ENCODE assay signal across 9 mouse cellular contexts in the genomic region with DNA sequence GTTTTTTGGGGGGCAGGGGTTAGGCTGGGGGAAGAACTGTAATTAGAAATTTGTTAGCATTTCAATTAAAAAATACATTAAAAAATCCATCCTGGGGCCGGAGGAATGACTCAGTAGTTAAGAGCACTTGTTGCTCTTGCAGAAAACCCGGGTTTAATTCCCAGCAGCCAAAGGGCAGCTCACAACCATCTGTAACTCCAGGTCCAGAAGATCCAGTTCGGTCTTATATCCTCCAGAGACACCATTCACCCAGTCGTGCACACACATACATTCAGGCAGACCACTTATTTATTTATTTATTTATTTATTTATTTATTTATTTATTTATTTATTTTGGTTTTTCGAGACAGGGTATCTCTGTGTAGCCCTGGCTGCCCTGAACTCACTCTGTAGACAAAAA. TPM values are rescaled to one million over a fixed set of nuclear protein-coding genes. Genes with fewer than 3 reads are reported as not detected.
DNase-seq lines count a peak whose midpoint lies in the region; ATAC-seq and TF ChIP-seq lines count a peak whose summit lies in the region.
"Had no signal": no experiment of that assay in that cellular context is flagged by ENCODE, and none has a peak within 500 bp of the region (broad histone marks: within the 10 kb centered on the region; RNA-seq: fewer than 3 reads in every experiment).

No protein-coding gene starts in this region.

- H3K4me1 ChIP-seq in lung, embryonic 14.5 days (ENCODE audit: insufficient read depth), result peaks cover 4% of the 10 kb centered on the region; the same call in 1 of the 2 replicates
- peaks cover 11% of the 10 kb centered on the region for H3K4me1 ChIP-seq in embryonic facial prominence, embryonic 10.5 days
- peaks cover 6% of the 10 kb centered on the region; the same call in 1 of the 2 replicates for H3K4me1 ChIP-seq in hindbrain, embryonic 14.5 days (replicated peaks; ENCODE audit: control insufficient read depth, insufficient read depth, low read length)
- no peaks in the 10 kb centered on the region for H3K4me1 ChIP-seq in midbrain, postnatal 0 days (ENCODE audit: insufficient read depth, low read length)

- H3K27me3 ChIP-seq in lung, embryonic 14.5 days (ENCODE audit: insufficient read depth, low read length), result no peaks in the 10 kb centered on the region
- H3K27me3 ChIP-seq in embryonic facial prominence, embryonic 10.5 days (replicated peaks; ENCODE audit: low read depth, poor library complexity, severe bottlenecking), result 0 out of 2 replicates have a peak, but pooled peaks cover 4% of the 10 kb centered on the region
- no peaks in the 10 kb centered on the region for H3K27me3 ChIP-seq in hindbrain, embryonic 14.5 days (ENCODE audit: control insufficient read depth, insufficient read depth, low read length)
- no peaks in the 10 kb centered on the region for H3K27me3 ChIP-seq in midbrain, postnatal 0 days (ENCODE audit: insufficient read depth, low read length)

- H3K36me3 ChIP-seq in lung, embryonic 14.5 days (ENCODE audit: insufficient read depth), result no peaks in the 10 kb centered on the region
- H3K36me3 ChIP-seq in embryonic facial prominence, embryonic 10.5 days (replicated peaks), result no peaks in the 10 kb centered on the region
- H3K36me3 ChIP-seq in hindbrain, embryonic 14.5 days (replicated peaks; ENCODE audit: control insufficient read depth, insufficient read depth), result no peaks in the 10 kb centered on the region
- no peaks in the 10 kb centered on the region for H3K36me3 ChIP-seq in midbrain, postnatal 0 days (ENCODE audit: insufficient read depth, low read length)

- no peak for ATAC-seq in lung, embryonic 14.5 days (ENCODE audit: insufficient read depth)
- no peak for ATAC-seq in hindbrain, embryonic 14.5 days (ENCODE audit: low FRiP score)
- 0 out of 2 replicates have a peak, but pooled peaks have one; percentile 3 for ATAC-seq in midbrain, postnatal 0 days (ENCODE audit: low FRiP score)
- ATAC-seq in CD4-positive, CD25-positive, alpha-beta regulatory T cell, adult 4 months, result no peak

- H3K27ac ChIP-seq in lung, embryonic 14.5 days (ENCODE audit: low read depth), result no peak overlapping the region
- H3K27ac ChIP-seq in embryonic facial prominence, embryonic 10.5 days (replicated peaks), result no peak overlapping the region
- H3K27ac ChIP-seq in hindbrain, embryonic 14.5 days, result no peak overlapping the region
- H3K27ac ChIP-seq in midbrain, postnatal 0 days (ENCODE audit: low read depth, low read length), result no peak overlapping the region

- no peak for TF ChIP-seq CTCF in lung, embryonic 14.5 days (IDR thresholded peaks at IDR 0.05; ENCODE audit: low read depth)
- TF ChIP-seq CTCF in midbrain, postnatal 0 days (IDR thresholded peaks at IDR 0.05), result no peak

- 53% methylated on average over 5 of the region's 5 CpGs for WGBS in lung, embryonic 14.5 days
- 60% methylated on average over 5 of the region's 5 CpGs for WGBS in embryonic facial prominence, embryonic 10.5 days
- WGBS in hindbrain, embryonic 14.5 days, result 56% methylated on average over 5 of the region's 5 CpGs
- 57% methylated on average over 5 of the region's 5 CpGs for WGBS in midbrain, postnatal 0 days

- no peak overlapping the region for H3K9ac ChIP-seq in lung, embryonic 14.5 days
- H3K9ac ChIP-seq in hindbrain, embryonic 14.5 days, result no peak overlapping the region
- H3K9ac ChIP-seq in midbrain, postnatal 0 days (replicated peaks; ENCODE audit: low read length, poor library complexity, severe bottlenecking), result no peak overlapping the region

- peak overlapping the region; percentile 81; the same call in 1 of the 2 replicates for H3K4me2 ChIP-seq in lung, embryonic 14.5 days
- H3K4me2 ChIP-seq in hindbrain, embryonic 14.5 days (replicated peaks), result peak overlapping the region; percentile 89
- peak overlapping the region; percentile 67 for H3K4me2 ChIP-seq in midbrain, postnatal 0 days (ENCODE audit: low read depth, low read length, poor library complexity, severe bottlenecking)

- no peak overlapping the region for H3K4me3 ChIP-seq in lung, embryonic 14.5 days (ENCODE audit: low read depth, low read length)
- H3K4me3 ChIP-seq in embryonic facial prominence, embryonic 10.5 days, result peak overlapping the region; percentile 70; the same call in 1 of the 2 replicates
- H3K4me3 ChIP-seq in hindbrain, embryonic 14.5 days (replicated peaks; ENCODE audit: low read length), result peak overlapping the region; percentile 50; the same call in 1 of the 2 replicates
- peak overlapping the region; percentile 54 for H3K4me3 ChIP-seq in midbrain, postnatal 0 days (ENCODE audit: low read depth, low read length)

- no peak for DNase-seq in lung, embryonic 14.5 days
- DNase-seq in lung, postnatal 10 days, result no peak
- no peak for DNase-seq in embryonic facial prominence, embryonic 10.5 days (ENCODE audit: low spot score)
- no peak for DNase-seq in hindbrain, embryonic 14.5 days (ENCODE audit: low spot score)
- DNase-seq in midbrain, postnatal 0 days (ENCODE audit: low spot score), result no peak
- no peak for DNase-seq in B cell, adult 2 months

- no peaks in the 10 kb centered on the region for H3K9me3 ChIP-seq in lung, embryonic 14.5 days (ENCODE audit: low read depth, low read length)
- H3K9me3 ChIP-seq in embryonic facial prominence, embryonic 10.5 days, result no peaks in the 10 kb centered on the region
- no peaks in the 10 kb centered on the region for H3K9me3 ChIP-seq in hindbrain, embryonic 14.5 days (ENCODE audit: control insufficient read depth, low read length)
- no peaks in the 10 kb centered on the region for H3K9me3 ChIP-seq in midbrain, postnatal 0 days (ENCODE audit: low read length)

RNA-seq across cellular contexts. Expression of a gene that starts 1.2 kb away (rescaled TPM):
- 16.0 and 16.2 TPM in 2 replicates for polyA plus RNA-seq in lung, embryonic 14.5 days (2014; fragmentation: Nextera tagmentation; extraction: Ambion mirVana)
- polyA plus RNA-seq in embryonic facial prominence, embryonic 10.5 days (2016; fragmentation: Nextera tagmentation; extraction: Ambion mirVana), result 23.5 and 23.8 TPM in 2 replicates
- 25.6 and 27.4 TPM in 2 replicates for polyA plus RNA-seq in hindbrain, embryonic 14.5 days (2014; fragmentation: Nextera tagmentation; extraction: Ambion mirVana)
- 32.5 and 33.8 TPM in 2 replicates for total RNA-seq in midbrain, postnatal 0 days (2014; rRNA removed)
- 29.4 and 31.1 TPM in 2 replicates for polyA plus RNA-seq in midbrain, postnatal 0 days (2015; fragmentation: Nextera tagmentation; extraction: Ambion mirVana)
- polyA plus RNA-seq in CD4-positive, CD25-positive, alpha-beta regulatory T cell, adult 4 months (2017; shearing (Covaris generic)), result 1 to 10 TPM; 4.1 to 4.4 TPM

RNA-seq across cellular contexts. Expression of a gene that starts 47.3 kb away (rescaled TPM):
- polyA plus RNA-seq in lung, embryonic 14.5 days (2014; fragmentation: Nextera tagmentation; extraction: Ambion mirVana), result not detected in 2 replicates
- not detected in 2 replicates for polyA plus RNA-seq in embryonic facial prominence, embryonic 10.5 days (2016; fragmentation: Nextera tagmentation; extraction: Ambion mirVana)
- not detected in 2 replicates for polyA plus RNA-seq in hindbrain, embryonic 14.5 days (2014; fragmentation: Nextera tagmentation; extraction: Ambion mirVana)
- total RNA-seq in midbrain, postnatal 0 days (2014; rRNA removed), result not detected in 2 replicates
- not detected in 2 replicates for polyA plus RNA-seq in midbrain, postnatal 0 days (2015; fragmentation: Nextera tagmentation; extraction: Ambion mirVana)
- polyA plus RNA-seq in CD4-positive, CD25-positive, alpha-beta regulatory T cell, adult 4 months (2017; shearing (Covaris generic)), result not detected
- total RNA-seq: common myeloid progenitor, adult 5-6 weeks had no signal
- polyA plus RNA-seq: lung, embryonic 16.5 days had no signal

RNA-seq across cellular contexts. Expression of a gene that starts 47.4 kb away (rescaled TPM):
- not detected in 2 replicates for polyA plus RNA-seq in lung, embryonic 14.5 days (2014; fragmentation: Nextera tagmentation; extraction: Ambion mirVana)
- polyA plus RNA-seq in embryonic facial prominence, embryonic 10.5 days (2016; fragmentation: Nextera tagmentation; extraction: Ambion mirVana), result 0.10 TPM in 1 of 2 replicates, not detected in the other
- polyA plus RNA-seq in hindbrain, embryonic 14.5 days (2014; fragmentation: Nextera tagmentation; extraction: Ambion mirVana), result not detected in 2 replicates
- total RNA-seq in midbrain, postnatal 0 days (2014; rRNA removed), result 0.16 TPM in 1 of 2 replicates, not detected in the other
- polyA plus RNA-seq in midbrain, postnatal 0 days (2015; fragmentation: Nextera tagmentation; extraction: Ambion mirVana), result 0.06 TPM in 1 of 2 replicates, not detected in the other
- polyA plus RNA-seq in CD4-positive, CD25-positive, alpha-beta regulatory T cell, adult 4 months (2017; shearing (Covaris generic)), result 1 to 10 TPM; 1.2 to 1.5 TPM
- total RNA-seq: common myeloid progenitor, adult 5-6 weeks had no signal
- polyA plus RNA-seq: lung, embryonic 16.5 days had no signal
